Mouse (Mus musculus) G1E (cell line): ENCODE results near the gene Adgrg6.

Experiments used
- CTCF ChIP-seq: IDR thresholded peaks from 2 replicates; pipeline ENCODE4 v1.5.1; 2012; ENCODE audit warnings: low read depth, low read length, inconsistent platforms, mixed read lengths
- GATA1 ChIP-seq: IDR thresholded peaks from 2 replicates; pipeline ENCODE4 v1.6.1; 2012; ENCODE audit warnings: borderline replicate concordance, low read length, inconsistent platforms, mixed read lengths
- TAL1 ChIP-seq: conservative IDR thresholded peaks from 2 replicates; pipeline ENCODE4 v1.6.1; 2012; ENCODE audit warnings: low read depth, low read length, inconsistent platforms, mixed read lengths

DNA sequence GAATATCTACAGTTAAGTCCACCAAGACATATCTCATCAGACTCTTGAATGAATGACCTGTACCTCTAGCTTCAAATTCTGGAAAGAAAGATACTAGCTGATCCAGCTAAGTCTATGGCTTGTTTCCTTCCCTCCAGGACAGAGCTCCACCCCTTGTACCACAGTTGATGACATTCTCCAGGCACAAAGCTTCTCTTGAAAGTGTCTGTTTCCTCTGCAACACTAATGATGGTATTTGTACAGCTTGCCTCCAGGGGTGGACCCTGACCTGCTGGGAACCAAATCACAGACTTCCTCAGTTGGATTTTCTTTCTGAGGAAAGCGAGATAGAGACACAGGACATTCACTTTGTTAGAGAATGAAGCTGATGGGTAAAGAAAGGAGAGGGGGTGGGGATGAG is 69.1 kb downstream of the Adgrg6 start:
- TF ChIP-seq CTCF = no peak
- no peak for TF ChIP-seq GATA1
- no peak for TF ChIP-seq TAL1
